Mouse (Mus musculus) left cerebral cortex, postnatal 25 days (tissue): Measurements from ENCODE around the gene Hexdc. TPM values are rescaled to one million over a fixed set of nuclear protein-coding genes. Genes with fewer than 3 reads are reported as not detected.

Experiments
- total RNA-seq, 2 experiments: library from RNA; stranded (reverse); gene quantifications; 2 replicates each; pipeline ENCODE4 v1.2.3; 2021

The Hexdc gene
- total RNA-seq, 2 experiments from 2014 or later: 21.8 to 26.8 TPM

Other genes with a start within 250 kb of the Hexdc start
- gene Csnk1d, start 213.1 kb upstream of the Hexdc start, total RNA-seq: 100 to 1,000 TPM; 116 to 122 TPM
- 1 to 10 TPM; 1.6 to 1.7 TPM for gene Cd7, start 165.0 kb upstream of the Hexdc start, total RNA-seq
- not detected for gene Sectm1b, start 140.9 kb upstream of the Hexdc start, total RNA-seq
- not detected for gene Sectm1a, start 123.2 kb upstream of the Hexdc start, total RNA-seq
- not detected for gene Tex19.2, start 85.8 kb upstream of the Hexdc start, total RNA-seq
- not detected for gene Tex19.1, start 58.3 kb upstream of the Hexdc start, total RNA-seq
- gene Uts2r, start 44.2 kb upstream of the Hexdc start, total RNA-seq: not detected
- gene Ogfod3, start 278 bp downstream of the Hexdc start, total RNA-seq: 1 to 10 TPM; 7.3 to 7.8 TPM
- 10 to 100 TPM; 23.6 to 24.8 TPM for gene Cybc1, start 24.9 kb downstream of the Hexdc start, total RNA-seq
- 10 to 100 TPM; 58.2 to 58.3 TPM for gene Narf, start 32.8 kb downstream of the Hexdc start, total RNA-seq
- 10 to 100 TPM; 86.2 to 92.6 TPM for gene Foxk2, start 55.6 kb downstream of the Hexdc start, total RNA-seq
- gene Wdr45b, start 150.0 kb downstream of the Hexdc start, total RNA-seq: 10 to 100 TPM; 70.3 to 79.7 TPM
- 10 to 100 TPM; 46.1 to 58.1 TPM for gene Rab40b, start 183.8 kb downstream of the Hexdc start, total RNA-seq
- 10 to 100 TPM; 42.9 to 47.3 TPM for gene Fn3krp, start 217.0 kb downstream of the Hexdc start, total RNA-seq
- 10 to 100 TPM; 49.0 to 54.1 TPM for gene Fn3k, start 230.5 kb downstream of the Hexdc start, total RNA-seq
- 10 to 100 TPM; 39.0 to 39.8 TPM for gene Tbcd, start 247.5 kb downstream of the Hexdc start, total RNA-seq